Mouse (Mus musculus) midbrain, embryonic 14.5 days (tissue): ENCODE measurements around the gene Dapk1. TPM values are rescaled to one million over a fixed set of nuclear protein-coding genes. Genes with fewer than 3 reads are reported as not detected.

Experiments used
- ATAC-seq: fragments of 200-750 bp; cut with Nextera tagmentation; 2 replicates; pipeline ENCODE4 v1.8.0; 2017; ENCODE audit warnings: moderate number of reproducible peaks, moderate library complexity; ENCODE audit not compliant: low FRiP score, low TSS enrichment
- DNase-seq: peaks from one replicate; pipeline ENCODE4 v3.0.0-alpha.2; 2015
- H3K27ac ChIP-seq: fragments of 300-500 bp; sonication (generic); replicated peaks from 2 replicates; pipeline ENCODE4 v1.5.1; 2014; ENCODE audit warnings: mild to moderate bottlenecking, low read depth, low read length, moderate library complexity
- H3K27me3 ChIP-seq: fragments of 300-500 bp; sonication (generic); 2 replicates; pipeline ENCODE4 v1.6.1; 2014; ENCODE audit warnings: low read length, control low read depth, mixed read lengths; ENCODE audit not compliant: control insufficient read depth, insufficient read depth
- H3K36me3 ChIP-seq: fragments of 300-500 bp; sonication (generic); 2 replicates; pipeline ENCODE4 v1.6.1; 2014; ENCODE audit warnings: low read length, control low read depth; ENCODE audit not compliant: control insufficient read depth, insufficient read depth
- H3K4me1 ChIP-seq: fragments of 300-500 bp; sonication (generic); 2 replicates; pipeline ENCODE4 v1.6.1; 2014; ENCODE audit warnings: mild to moderate bottlenecking, antibody characterized with exemption, low read length, control low read depth; ENCODE audit not compliant: control insufficient read depth, insufficient read depth
- H3K4me2 ChIP-seq: fragments of 300-500 bp; sonication (generic); 2 replicates; pipeline ENCODE4 v1.6.1; 2014; ENCODE audit warnings: mild to moderate bottlenecking, low read length, moderate library complexity
- H3K4me3 ChIP-seq: fragments of 300-500 bp; sonication (generic); replicated peaks from 2 replicates; pipeline ENCODE4 v1.5.1; 2014; ENCODE audit warnings: low read depth, low read length
- H3K9ac ChIP-seq: fragments of 300-500 bp; sonication (generic); replicated peaks from 2 replicates; pipeline ENCODE4 v1.6.1; 2014; ENCODE audit warnings: mild to moderate bottlenecking, low read length, moderate library complexity
- H3K9me3 ChIP-seq: fragments of 300-500 bp; sonication (generic); 2 replicates; pipeline ENCODE4 v1.6.1; 2016; ENCODE audit warnings: low read length, control low read depth, mixed read lengths; ENCODE audit not compliant: control insufficient read depth
- WGBS: fragments of 180-500 bp; shearing (Covaris S2); extraction: QIAGEN DNeasy Blood & Tissue Kit; methylation state at CpG from one replicate; pipeline ENCODE4 v1.1.7; 2014; 5-methylcytosine and 5-hydroxymethylcytosine counted together
- polyA plus RNA-seq: library from polyadenylated mRNA; unstranded; fragments of >200 nt; fragmentation: Nextera tagmentation; extraction: Ambion mirVana; gene quantifications from 2 replicates; pipeline ENCODE4 v1.2.1, GENCODE M21; 2014

The Dapk1 gene
- polyA plus RNA-seq, 1 experiment from 2014 or later: 42.4 TPM

DNA sequence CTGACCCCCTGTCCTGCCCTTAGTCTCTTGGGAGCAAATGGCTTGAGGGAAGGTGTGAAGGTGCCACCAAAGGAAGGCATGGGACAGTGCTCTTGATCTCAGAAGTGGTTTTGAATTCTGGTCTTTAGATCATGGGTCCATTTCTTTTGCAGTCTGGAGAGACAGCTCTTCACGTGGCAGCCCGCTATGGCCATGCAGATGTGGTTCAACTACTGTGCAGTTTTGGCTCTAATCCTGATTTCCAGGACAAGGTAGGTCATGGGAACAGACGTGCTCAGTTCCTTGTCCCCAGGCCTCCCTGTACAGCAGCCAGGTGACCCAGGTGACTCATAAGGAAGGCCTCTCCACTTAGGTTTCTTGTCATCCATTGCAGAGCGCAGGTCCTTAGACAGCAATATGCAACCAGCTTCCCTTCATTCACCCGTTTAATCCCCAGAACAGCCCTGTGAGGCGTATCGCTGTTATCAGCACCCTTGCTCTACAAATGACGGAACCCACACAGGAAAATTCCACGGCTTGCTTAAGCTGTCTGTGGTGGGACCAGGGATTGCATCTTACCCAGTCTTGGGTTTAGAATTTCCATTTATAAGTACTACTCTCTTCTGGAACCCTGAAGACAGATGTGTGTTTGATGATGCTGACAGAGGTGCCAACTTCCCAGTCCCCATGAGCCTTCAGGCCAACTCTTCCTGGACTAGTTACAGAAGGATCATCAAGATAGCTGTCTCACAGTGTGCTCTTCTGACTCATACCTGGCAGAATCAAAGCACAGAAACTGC is 126.7 kb downstream of the Dapk1 start:
- no peak overlapping the region for H3K4me3 ChIP-seq
- no peaks in the 10 kb centered on the region for H3K4me1 ChIP-seq
- H3K9ac ChIP-seq: no peak overlapping the region
- no peaks in the 10 kb centered on the region for H3K27me3 ChIP-seq
- no peak for ATAC-seq
- no peak overlapping the region for H3K27ac ChIP-seq
- H3K9me3 ChIP-seq: no peaks in the 10 kb centered on the region
- H3K4me2 ChIP-seq: no peak overlapping the region
- peaks cover 82% of the 10 kb centered on the region for H3K36me3 ChIP-seq
- DNase-seq: no peak
- 95% methylated on average over 9 of the region's 9 CpGs for WGBS

DNA sequence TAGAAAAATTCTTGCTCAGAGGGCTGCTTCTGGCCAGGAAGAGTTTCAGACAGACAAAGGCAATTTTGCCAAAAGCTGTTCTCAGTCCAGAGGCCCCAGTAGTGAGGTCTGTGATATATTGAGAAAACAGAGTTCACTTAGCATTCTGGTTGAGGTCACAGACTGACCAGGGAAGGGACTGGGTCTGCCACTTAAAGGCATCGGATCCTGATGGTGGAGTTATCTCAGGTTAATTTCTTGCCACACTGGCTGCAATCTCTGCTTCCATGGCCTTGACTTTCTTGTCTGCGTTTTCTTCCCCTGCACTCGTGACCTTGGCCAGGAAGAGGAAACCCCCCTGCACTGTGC is 127.3 kb downstream of the Dapk1 start:
- Histone ChIP-seq H3K9me3 (no peaks in the 10 kb centered on the region), H3K4me1 (no peaks in the 10 kb centered on the region), H3K9ac (no peak overlapping the region), H3K36me3 (peaks cover 80% of the 10 kb centered on the region), H3K4me3 (no peak overlapping the region), H3K27ac (no peak overlapping the region), H3K27me3 (no peaks in the 10 kb centered on the region), H3K4me2 (no peak overlapping the region)
- ATAC-seq (no peak), DNase-seq (no peak)
- 90% methylated on average over 3 of the region's 3 CpGs for whole genome bisulfite sequencing

DNA sequence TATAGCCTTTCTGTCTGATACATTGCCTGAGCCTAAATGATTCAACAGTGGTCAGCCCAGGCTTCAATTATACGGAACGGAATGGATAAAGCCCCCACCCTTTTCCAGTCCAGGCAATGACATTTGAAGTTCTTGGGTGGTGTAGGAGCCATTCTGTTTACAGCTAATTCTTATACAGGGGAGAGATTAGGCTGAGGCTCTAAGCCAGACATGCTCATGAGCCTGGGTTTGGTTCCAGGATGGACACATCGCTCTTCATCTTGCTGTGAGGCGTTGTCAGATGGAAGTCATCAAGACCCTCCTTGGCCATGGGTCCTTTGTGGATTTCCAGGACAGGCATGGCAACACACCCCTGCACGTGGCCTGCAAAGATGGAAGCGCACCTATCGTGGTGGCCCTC is 128.8 kb downstream of the Dapk1 start:
- no peaks in the 10 kb centered on the region for H3K9me3 ChIP-seq
- no peak overlapping the region for H3K9ac ChIP-seq
- H3K4me1 ChIP-seq: no peaks in the 10 kb centered on the region
- H3K4me3 ChIP-seq: no peak overlapping the region
- ATAC-seq (no peak), DNase-seq (no peak)
- H3K27me3 ChIP-seq: no peaks in the 10 kb centered on the region
- H3K4me2 ChIP-seq: no peak overlapping the region
- no peak overlapping the region for H3K27ac ChIP-seq
- WGBS: 96% methylated on average over 7 of the region's 7 CpGs
- H3K36me3 ChIP-seq: peaks cover 82% of the 10 kb centered on the region

DNA sequence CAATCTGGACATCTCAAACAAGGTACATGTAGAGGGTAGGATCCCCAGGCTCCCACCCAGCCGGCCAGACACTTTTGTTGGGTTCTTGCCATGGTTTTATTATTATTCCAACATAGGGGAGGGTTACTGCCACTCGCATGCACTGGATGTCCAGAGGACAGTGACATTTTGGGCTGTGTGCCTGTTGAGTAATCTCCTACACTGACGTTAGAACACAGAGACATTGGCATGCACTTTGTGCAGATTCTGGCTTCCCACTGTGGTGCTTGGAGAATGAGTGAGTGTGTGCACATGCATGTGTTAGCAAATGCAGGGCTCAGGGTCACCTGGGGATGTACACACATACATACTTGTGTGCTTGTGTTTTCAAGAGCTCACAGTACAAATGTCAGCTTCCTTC is 129.3 kb downstream of the Dapk1 start:
- Histone ChIP-seq H3K36me3 (peaks cover 82% of the 10 kb centered on the region), H3K4me3 (no peak overlapping the region), H3K4me1 (no peaks in the 10 kb centered on the region), H3K27me3 (no peaks in the 10 kb centered on the region), H3K9me3 (no peaks in the 10 kb centered on the region), H3K9ac (no peak overlapping the region), H3K27ac (no peak overlapping the region), H3K4me2 (no peak overlapping the region)
- no peak for DNase-seq
- no peak for ATAC-seq
- 89% methylated on average over 3 of the region's 3 CpGs for WGBS

DNA sequence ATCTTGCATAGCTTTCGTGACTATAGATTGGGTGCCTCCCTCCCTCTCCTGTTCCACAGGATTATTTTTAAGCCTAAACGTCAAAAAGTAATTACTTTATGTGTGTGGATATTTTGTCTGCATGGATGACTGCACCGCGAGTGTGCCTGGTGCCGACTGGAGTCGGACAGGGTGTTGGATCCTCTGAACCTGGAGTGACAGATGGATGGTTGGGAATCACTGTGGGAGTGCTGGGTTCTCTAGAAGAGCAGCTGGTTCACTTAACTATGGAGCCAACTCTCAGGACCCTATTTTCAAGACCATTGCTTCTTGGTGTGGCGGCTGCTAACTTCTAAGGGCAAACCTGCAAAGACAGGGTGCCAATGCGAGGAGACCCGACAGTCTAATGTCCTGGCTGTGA is 133.6 kb downstream of the Dapk1 start:
- Histone ChIP-seq H3K36me3 (peaks cover 66% of the 10 kb centered on the region), H3K9me3 (no peaks in the 10 kb centered on the region), H3K4me2 (no peak overlapping the region), H3K9ac (no peak overlapping the region), H3K27ac (no peak overlapping the region), H3K27me3 (no peaks in the 10 kb centered on the region), H3K4me3 (no peak overlapping the region), H3K4me1 (no peaks in the 10 kb centered on the region)
- ATAC-seq: no peak
- no peak for DNase-seq
- 87% methylated on average over 9 of the region's 9 CpGs for WGBS

DNA sequence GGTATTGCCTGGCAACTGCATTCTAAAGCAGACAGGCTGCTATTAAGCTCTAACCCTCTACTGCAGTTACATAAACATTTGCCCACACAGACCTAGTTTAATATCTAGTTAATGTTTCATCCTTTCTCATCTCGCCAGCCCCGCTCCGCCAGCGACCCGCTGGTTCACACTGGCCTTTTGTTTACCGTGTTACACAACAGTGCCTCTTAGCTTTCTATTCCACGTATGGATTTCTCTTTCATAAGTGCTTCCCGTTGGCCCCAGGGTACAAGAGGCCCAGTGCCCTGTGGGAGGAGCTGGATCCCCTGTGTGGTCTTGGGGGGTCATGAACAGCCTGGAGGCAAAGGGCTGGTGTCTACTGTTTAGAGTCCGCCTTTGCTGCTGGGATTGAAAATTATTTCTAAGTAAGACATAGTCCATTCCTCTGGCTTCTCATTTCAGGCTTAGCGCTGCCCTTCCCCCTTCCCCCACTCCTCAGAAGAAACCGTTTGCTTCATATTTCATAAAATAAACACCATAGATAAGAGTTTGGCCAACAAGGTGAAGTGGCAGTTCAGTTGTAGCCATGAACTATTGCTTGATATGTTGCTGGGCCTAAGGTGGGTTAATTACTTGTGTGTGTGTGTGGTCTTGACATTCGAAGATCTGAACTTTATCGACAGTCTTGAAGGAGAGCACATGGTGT is 134.8 kb downstream of the Dapk1 start:
- 0 out of 2 replicates have a peak overlapping the region, but pooled peaks have one; percentile 32 for H3K27ac ChIP-seq
- H3K4me1 ChIP-seq: no peaks in the 10 kb centered on the region
- WGBS: 66% methylated on average over 13 of the region's 13 CpGs
- H3K27me3 ChIP-seq: no peaks in the 10 kb centered on the region
- ATAC-seq (no peak), DNase-seq (no peak)
- H3K9me3 ChIP-seq: no peaks in the 10 kb centered on the region
- H3K4me2 ChIP-seq: no peak overlapping the region
- no peak overlapping the region for H3K4me3 ChIP-seq
- H3K9ac ChIP-seq: no peak overlapping the region
- peaks cover 64% of the 10 kb centered on the region for H3K36me3 ChIP-seq

DNA sequence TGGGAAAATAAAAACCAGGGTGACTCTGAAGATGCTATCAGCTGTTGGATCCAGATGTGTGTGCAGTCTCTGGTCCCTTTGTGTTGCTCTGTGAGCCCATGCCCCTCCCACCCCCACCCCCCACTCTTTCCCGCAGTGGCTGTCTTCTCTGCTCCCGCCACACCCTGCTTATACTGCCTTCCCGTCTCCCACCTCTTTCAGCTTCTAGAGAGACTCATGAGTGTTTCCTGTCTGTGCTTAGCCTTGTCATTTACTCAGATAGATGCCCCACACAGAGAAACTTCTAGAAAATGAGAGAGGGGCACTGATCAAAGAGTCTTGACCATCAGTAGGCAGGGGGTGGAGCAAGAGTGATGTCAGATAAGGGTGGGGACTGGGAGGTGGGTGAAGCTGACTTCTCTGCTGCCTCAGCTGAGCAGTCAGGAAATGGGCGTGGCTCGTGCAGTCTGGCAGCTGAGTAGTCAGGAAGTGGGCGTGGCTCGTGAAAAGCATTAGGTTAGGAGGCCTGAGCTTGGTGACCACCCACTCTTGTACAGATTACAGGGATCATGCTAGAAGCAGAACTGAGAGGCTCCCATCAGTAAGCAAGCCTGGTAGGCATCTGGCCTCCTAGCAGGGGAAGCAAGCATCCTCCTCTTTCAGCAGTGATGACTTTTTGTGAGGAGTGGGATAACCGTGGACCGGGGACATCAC is 136.0 kb downstream of the Dapk1 start:
- Histone ChIP-seq H3K36me3 (peaks cover 65% of the 10 kb centered on the region), H3K4me2 (peak overlapping the region; percentile 18), H3K9ac (no peak overlapping the region), H3K27ac (no peak overlapping the region), H3K27me3 (no peaks in the 10 kb centered on the region), H3K4me3 (no peak overlapping the region), H3K4me1 (no peaks in the 10 kb centered on the region), H3K9me3 (no peaks in the 10 kb centered on the region)
- DNase-seq: peak; percentile 62
- 18% methylated on average over 9 of the region's 9 CpGs for WGBS
- ATAC-seq: peak; percentile 55; the same call in 1 of the 2 replicates

DNA sequence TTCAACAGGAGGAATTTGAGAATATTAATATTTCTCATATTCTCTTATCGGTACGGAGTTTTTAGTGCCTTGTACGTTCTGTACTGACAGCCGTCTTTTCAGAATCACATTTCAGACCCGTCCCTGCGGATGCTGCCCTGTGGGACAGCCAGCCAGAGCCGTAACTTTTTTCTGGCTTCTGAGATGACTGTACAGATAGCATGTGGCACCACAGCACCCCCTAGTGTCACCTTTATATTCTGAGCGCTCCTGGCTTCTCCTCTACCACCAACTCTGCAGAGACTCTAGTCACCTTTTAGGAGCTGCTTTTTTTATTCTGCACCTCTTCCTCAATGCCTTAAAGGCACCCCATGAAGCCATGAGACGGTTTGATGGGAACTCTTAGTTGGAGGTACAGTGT is 136.7 kb downstream of the Dapk1 start:
- H3K36me3 ChIP-seq: peaks cover 58% of the 10 kb centered on the region

More for the DNA sequence above, 136.7 kb downstream of the Dapk1 start:
- peak; percentile 89 for DNase-seq
- peak overlapping the region; percentile 18; the same call in 1 of the 2 replicates for H3K4me2 ChIP-seq
- no peak overlapping the region for H3K4me3 ChIP-seq
- no peaks in the 10 kb centered on the region for H3K9me3 ChIP-seq
- no peaks in the 10 kb centered on the region for H3K4me1 ChIP-seq
- WGBS: 12% methylated on average over 9 of the region's 9 CpGs
- no peak overlapping the region for H3K27ac ChIP-seq
- peak; percentile 50; the same call in 1 of the 2 replicates for ATAC-seq
- H3K9ac ChIP-seq: no peak overlapping the region
- no peaks in the 10 kb centered on the region for H3K27me3 ChIP-seq
